Mouse (Mus musculus) MEL (cell line): ENCODE measurements around the gene Lyg1. TPM values are rescaled to one million over a fixed set of nuclear protein-coding genes. Genes with fewer than 3 reads are reported as not detected.
A peak's percentile ranks its signal among the peaks of the same experiment; 100 is the strongest.

ENCODE experiments used
- DNase-seq: peaks from one replicate; pipeline ENCODE4 v3.0.0; 2011; ENCODE audit warnings: low read depth, low spot score
- H3K27ac ChIP-seq: 2 replicates; pipeline ENCODE4 v1.5.1; 2012; ENCODE audit warnings: low read depth, mild to moderate bottlenecking, control low read depth, low read length, moderate library complexity; ENCODE audit not compliant: control insufficient read depth
- H3K27me3 ChIP-seq, 2 experiments: fragments of 150-350 bp in 1 of 2; sonication (generic) in 1 of 2; 2 replicates each; pipeline ENCODE4 v1.6.1; 2012; ENCODE audit warnings: low read length in 2 of 2, mild to moderate bottlenecking in 2 of 2, improper control_type of control experiment in 1 of 2, moderate library complexity in 1 of 2; ENCODE audit not compliant: insufficient read depth in 2 of 2, control insufficient read depth in 1 of 2
- H3K36me3 ChIP-seq, 2 experiments: 2 replicates each; pipeline ENCODE4 v1.6.1; 2012 to 2014; ENCODE audit warnings: low read length in 2 of 2, improper control_type of control experiment in 1 of 2, inconsistent platforms in 1 of 2, mild to moderate bottlenecking in 1 of 2; ENCODE audit not compliant: insufficient read depth in 2 of 2, control insufficient read depth in 1 of 2
- H3K4me1 ChIP-seq, 2 experiments: fragments of 150-350 bp in 1 of 2; sonication (generic) in 1 of 2; 2 replicates each; pipeline ENCODE4 v1.6.1; 2012; ENCODE audit warnings: low read length in 2 of 2, improper control_type of control experiment in 1 of 2, mild to moderate bottlenecking in 1 of 2; ENCODE audit not compliant: insufficient read depth in 2 of 2, control insufficient read depth in 1 of 2
- H3K4me3 ChIP-seq, 2 experiments: fragments of 150-350 bp in 1 of 2; sonication (generic) in 1 of 2; 2 replicates each; pipeline ENCODE4 v1.5.1; 2012; ENCODE audit warnings: low read depth in 2 of 2, low read length in 2 of 2, mild to moderate bottlenecking in 2 of 2, moderate library complexity in 2 of 2, control low read depth in 1 of 2, improper control_type of control experiment in 1 of 2; ENCODE audit not compliant: control insufficient read depth in 1 of 2, insufficient read depth in 1 of 2
- H3K79me2 ChIP-seq: 2 replicates; pipeline ENCODE4 v1.6.1; 2012; ENCODE audit warnings: mild to moderate bottlenecking, low read length, moderate library complexity; ENCODE audit not compliant: control insufficient read depth, poor library complexity, insufficient read depth
- H3K9ac ChIP-seq: 2 replicates; pipeline ENCODE4 v1.6.1; 2012; ENCODE audit warnings: low read depth, mild to moderate bottlenecking, control low read depth, low read length, moderate library complexity; ENCODE audit not compliant: control insufficient read depth, poor library complexity, severe bottlenecking
- H3K9me3 ChIP-seq: fragments of 150-350 bp; sonication (generic); replicated peaks from 2 replicates; pipeline ENCODE4 v1.6.1; 2012; ENCODE audit warnings: mild to moderate bottlenecking, low read length, improper control_type of control experiment, moderate library complexity; ENCODE audit not compliant: insufficient read depth
- BHLHE40 ChIP-seq: IDR thresholded peaks from 2 replicates; pipeline ENCODE4 v1.6.1; 2012; ENCODE audit warnings: low read depth, mild to moderate bottlenecking, inconsistent platforms, low read length, improper control_type of control experiment, borderline replicate concordance
- CHD1 ChIP-seq: IDR thresholded peaks from 2 replicates; pipeline ENCODE4 v1.6.1; 2012; ENCODE audit warnings: low read depth, mild to moderate bottlenecking, inconsistent platforms, low read length, improper control_type of control experiment
- CHD2 ChIP-seq: IDR thresholded peaks from 2 replicates; pipeline ENCODE4 v1.6.1; 2011; ENCODE audit warnings: low read length, improper control_type of control experiment
- CTCF ChIP-seq, 3 experiments: IDR thresholded peaks in 2 of 3; conservative IDR thresholded peaks in 1 of 3; 2 replicates each; pipeline ENCODE4 v1.5.1; 2011 to 2012; ENCODE audit warnings: low read length in 3 of 3, low read depth in 2 of 3, mild to moderate bottlenecking in 2 of 3, improper control_type of control experiment in 1 of 3, inconsistent platforms in 1 of 3, mixed read lengths in 1 of 3, moderate library complexity in 1 of 3; ENCODE audit not compliant: control insufficient read depth in 1 of 3, insufficient read depth in 1 of 3, poor library complexity in 1 of 3, severe bottlenecking in 1 of 3
- ETS1 ChIP-seq: IDR thresholded peaks from 2 replicates; pipeline ENCODE4 v1.6.1; 2012; ENCODE audit warnings: low read depth, mild to moderate bottlenecking, inconsistent platforms, low read length, improper control_type of control experiment, moderate library complexity
- GATA1 ChIP-seq: IDR thresholded peaks from 2 replicates; pipeline ENCODE4 v1.6.1; 2011; ENCODE audit warnings: low read depth, low read length, improper control_type of control experiment
- JUND ChIP-seq: IDR thresholded peaks from 2 replicates; pipeline ENCODE4 v1.6.1; 2011; ENCODE audit warnings: low read depth, mild to moderate bottlenecking, improper control_type of control experiment, low read length
- KAT2A ChIP-seq: conservative IDR thresholded peaks from 2 replicates; pipeline ENCODE4 v1.6.1; 2012; ENCODE audit warnings: low read depth, low read length, improper control_type of control experiment, inconsistent platforms
- MAFK ChIP-seq: IDR thresholded peaks from 2 replicates; pipeline ENCODE4 v1.6.1; 2011; ENCODE audit warnings: low read depth, mild to moderate bottlenecking, low read length, improper control_type of control experiment, borderline replicate concordance
- MAX ChIP-seq: IDR thresholded peaks from 2 replicates; pipeline ENCODE4 v1.6.1; 2011; ENCODE audit warnings: low read length, improper control_type of control experiment
- MYB ChIP-seq: IDR thresholded peaks from 2 replicates; pipeline ENCODE4 v1.6.1; 2011; ENCODE audit warnings: mild to moderate bottlenecking, low read depth, low read length, improper control_type of control experiment
- POLR2AphosphoS2 ChIP-seq: IDR thresholded peaks from 2 replicates; pipeline ENCODE4 v1.6.1; 2011; ENCODE audit warnings: low read length, improper control_type of control experiment
- RAD21 ChIP-seq: IDR thresholded peaks from 2 replicates; pipeline ENCODE4 v1.6.1; 2011; ENCODE audit warnings: mild to moderate bottlenecking, low read depth, low read length, improper control_type of control experiment
- SMC3 ChIP-seq: IDR thresholded peaks from 2 replicates; pipeline ENCODE4 v1.6.1; 2011; ENCODE audit warnings: low read depth, low read length, improper control_type of control experiment
- TBP ChIP-seq: IDR thresholded peaks from 2 replicates; pipeline ENCODE4 v1.8.0; 2011; ENCODE audit warnings: low read depth, low read length, improper control_type of control experiment
- TCF12 ChIP-seq: IDR thresholded peaks from 2 replicates; pipeline ENCODE4 v1.6.1; 2014; ENCODE audit warnings: low read depth, mild to moderate bottlenecking, inconsistent platforms, low read length, improper control_type of control experiment, moderate library complexity
- UBTF ChIP-seq: IDR thresholded peaks from 2 replicates; pipeline ENCODE4 v1.6.1; 2012; ENCODE audit warnings: low read depth, mild to moderate bottlenecking, inconsistent platforms, low read length, improper control_type of control experiment, moderate library complexity, borderline replicate concordance; ENCODE audit not compliant: insufficient read depth
- ZC3H11A ChIP-seq: IDR thresholded peaks from 2 replicates; pipeline ENCODE4 v1.6.1; 2012; ENCODE audit warnings: low read depth, mild to moderate bottlenecking, inconsistent platforms, low read length, improper control_type of control experiment
- ZKSCAN1 ChIP-seq: IDR thresholded peaks from 2 replicates; pipeline ENCODE4 v1.6.1; 2012; ENCODE audit warnings: low read depth, mild to moderate bottlenecking, inconsistent platforms, low read length, improper control_type of control experiment, moderate library complexity
- polyA plus RNA-seq, 2 experiments: library from polyadenylated mRNA; stranded (reverse) in 1 of 2; unstranded in 1 of 2; fragments of >175 nt in 1 of 2; fragments of >200 nt in 1 of 2; gene quantifications; 2 replicates each; pipeline versions ENCODE4 v1.2.1 to v1.2.4; 2012; ENCODE audit warnings: low replicate concordance in 2 of 2, low read depth in 1 of 2; ENCODE audit not compliant: insufficient read length in 2 of 2, insufficient read depth in 1 of 2, missing spikeins in 1 of 2
- total RNA-seq: library from RNA; depleted of rRNA; stranded (reverse); fragments of 300-350 nt; gene quantifications from 2 replicates; pipeline ENCODE4 v1.2.3, GENCODE M21; 2012

The Lyg1 gene
- total and polyA plus RNA-seq, 3 experiments, result not detected

DNA sequence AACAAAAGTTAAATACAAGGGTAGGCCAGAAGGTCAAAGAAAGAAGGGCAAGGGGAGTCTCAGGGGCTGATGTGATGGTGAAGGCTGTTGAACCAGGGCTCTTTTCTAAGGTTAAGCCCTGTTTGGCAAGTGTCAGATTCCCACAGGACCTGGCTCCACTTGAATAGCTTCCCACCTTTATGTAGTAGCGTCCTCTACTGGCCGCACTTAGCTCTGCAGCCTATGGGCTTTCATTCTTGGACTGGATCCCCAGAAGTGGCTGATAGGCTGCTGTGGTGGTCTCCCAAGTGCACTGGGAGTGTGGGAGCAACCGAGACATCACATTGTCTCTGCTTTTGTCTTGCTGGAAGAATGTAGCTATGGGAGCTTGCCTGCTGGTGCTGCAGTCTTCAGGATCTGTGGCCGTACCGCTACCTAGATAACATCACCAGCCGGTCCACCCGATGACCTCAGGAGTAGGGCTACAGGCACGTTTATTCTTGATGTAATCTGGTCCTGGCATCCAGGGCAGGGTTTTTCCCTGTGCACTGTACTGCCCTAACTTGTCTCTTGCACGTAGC is 28.3 kb upstream of the Lyg1 start:
- no peaks in the 10 kb centered on the region for H3K79me2 ChIP-seq
- no peak overlapping the region for H3K4me3 ChIP-seq
- no peaks in the 10 kb centered on the region for H3K4me1 ChIP-seq
- no peaks in the 10 kb centered on the region for H3K9me3 ChIP-seq
- H3K27ac ChIP-seq, result no peak overlapping the region
- peaks cover 0 to 3% of the 10 kb centered on the region in 2 experiments; a peak in 2 of 4 replicates for H3K36me3 ChIP-seq
- TF ChIP-seq JUND (no peak), KAT2A (no peak), MAFK (no peak), ZC3H11A (0 out of 2 replicates have a peak, but pooled peaks have one; percentile 17), TBP (no peak), MAX (no peak), CHD2 (no peak), UBTF (no peak), TCF12 (no peak), CTCF (IDR thresholded peaks at IDR 0.05 in 2 of 3, conservative IDR thresholded peaks at IDR 0.05 in 1 of 3; ENCODE audit: control insufficient read depth in 1 of 3, insufficient read depth in 1 of 3, low read depth in 2 of 3, low read length in 3 of 3, poor library complexity in 1 of 3, severe bottlenecking in 1 of 3) (peak; percentile 77 to 91 (median 83)), ZKSCAN1 (no peak), POLR2AphosphoS2 (no peak), GATA1 (no peak), SMC3 (peak; percentile 45), MYB (no peak), RAD21 (peak; percentile 59), BHLHE40 (no peak), CHD1 (no peak), ETS1 (no peak)
- no peaks in the 10 kb centered on the region for H3K27me3 ChIP-seq
- DNase-seq, result peak; percentile 77
- H3K9ac ChIP-seq, result no peak overlapping the region

DNA sequence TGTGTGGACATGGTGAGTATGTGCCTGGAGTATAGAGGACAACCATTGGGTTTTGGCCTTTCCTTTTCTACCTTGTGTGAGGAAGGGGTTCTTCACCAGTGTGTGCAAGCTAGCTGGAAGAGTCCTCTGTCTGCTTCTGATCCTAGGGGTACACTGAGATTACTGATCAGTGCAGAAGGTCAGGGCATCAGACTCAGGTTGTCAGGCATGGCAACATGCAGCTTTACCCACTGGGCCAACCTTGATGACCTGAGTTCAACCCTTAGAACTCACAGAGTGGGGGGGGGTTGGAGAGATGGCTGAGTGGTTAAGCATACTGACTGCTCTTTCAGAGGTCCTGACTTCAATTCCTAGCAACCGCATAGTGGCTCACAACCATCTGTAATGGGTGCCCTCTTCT is 26.8 kb upstream of the Lyg1 start:
- no peak for TF ChIP-seq RAD21
- no peaks in the 10 kb centered on the region for H3K9me3 ChIP-seq
- DNase-seq, result no peak
- no peaks in the 10 kb centered on the region; a peak in 2 of 4 replicates for H3K36me3 ChIP-seq
- H3K4me1 ChIP-seq, result no peaks in the 10 kb centered on the region
- H3K4me3 ChIP-seq, result no peak overlapping the region
- H3K9ac ChIP-seq, result no peak overlapping the region
- no peak overlapping the region for H3K27ac ChIP-seq
- H3K79me2 ChIP-seq, result no peaks in the 10 kb centered on the region
- H3K27me3 ChIP-seq, result no peaks in the 10 kb centered on the region
